Mouse (Mus musculus): ENCODE results near the gene Ints12. TPM values are rescaled to one million over a fixed set of nuclear protein-coding genes. Genes with fewer than 3 reads are reported as not detected.

Ints12 gene
- polyA plus RNA-seq, 1 experiment from 2014 or later = 19.1 TPM

DNA sequence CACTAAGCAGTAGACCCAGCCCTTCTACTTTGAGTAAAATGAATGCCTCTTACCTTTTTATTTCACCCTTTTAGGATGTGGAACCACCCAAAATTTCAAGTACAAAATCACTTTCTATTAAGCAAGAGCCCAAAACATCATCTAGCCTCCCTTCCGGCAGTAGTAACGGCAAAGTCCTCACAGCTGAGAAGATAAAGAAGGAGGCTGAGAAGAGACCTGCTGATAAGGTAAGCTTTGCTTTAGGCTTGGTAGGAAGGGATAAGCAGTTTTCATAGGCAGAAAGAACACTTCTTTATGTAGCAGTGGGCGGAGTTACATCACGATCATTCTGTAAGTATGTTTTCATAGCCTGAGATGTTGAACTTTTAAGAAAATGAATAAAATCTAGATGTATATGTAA, 6.7 kb downstream of the Ints12 start:
- no peaks in the 10 kb centered on the region for H3K9me3 ChIP-seq
- no peaks in the 10 kb centered on the region for H3K27me3 ChIP-seq
- 94% methylated on average over 4 of the region's 4 CpGs for WGBS
- H3K4me1 ChIP-seq = no peaks in the 10 kb centered on the region
- H3K4me3 ChIP-seq = no peak overlapping the region
- H3K27ac ChIP-seq = no peak overlapping the region
- H3K9ac ChIP-seq = no peak overlapping the region
- no peak for ATAC-seq (ENCODE audit: insufficient number of reproducible peaks, low FRiP score, low TSS enrichment, low read depth)
- H3K4me2 ChIP-seq = no peak overlapping the region
- H3K36me3 ChIP-seq = peaks cover 38% of the 10 kb centered on the region

GRCm38 (mm10) chr3:133098909-133099308, 7.3 kb downstream of the Ints12 start:
- Histone ChIP-seq H3K9ac (no peak overlapping the region), H3K27me3 (no peaks in the 10 kb centered on the region), H3K4me1 (no peaks in the 10 kb centered on the region), H3K4me3 (no peak overlapping the region), H3K27ac (no peak overlapping the region), H3K4me2 (no peak overlapping the region), H3K36me3 (peaks cover 42% of the 10 kb centered on the region), H3K9me3 (no peaks in the 10 kb centered on the region)
- 90% methylated on average over 2 of the region's 2 CpGs for WGBS
- no peak for ATAC-seq (ENCODE audit: insufficient number of reproducible peaks, low FRiP score, low TSS enrichment, low read depth)

DNA sequence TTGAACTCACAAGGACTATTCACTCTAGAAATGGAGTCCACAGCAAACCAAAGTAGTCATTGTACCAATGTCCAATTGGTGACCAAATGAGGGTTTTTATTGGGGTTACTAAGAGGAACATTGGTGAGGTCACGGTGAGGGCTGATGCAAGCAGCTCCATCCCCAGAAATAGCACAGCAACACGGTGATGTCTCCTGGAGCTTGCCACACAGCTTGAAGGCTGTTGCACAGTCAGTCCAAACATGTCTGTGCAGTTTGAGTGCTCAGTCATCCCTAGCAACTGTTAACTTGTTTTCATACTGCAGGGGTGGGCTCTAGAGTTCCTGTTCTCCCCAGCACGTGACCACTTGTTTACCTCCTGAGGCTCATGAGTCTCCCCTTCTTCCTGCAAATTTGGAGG, 12.1 kb downstream of the Ints12 start:
- H3K9me3 ChIP-seq = no peaks in the 10 kb centered on the region
- no peaks in the 10 kb centered on the region for H3K27me3 ChIP-seq
- WGBS = 80% methylated on average over 3 of the region's 3 CpGs
- no peaks in the 10 kb centered on the region for H3K4me1 ChIP-seq
- H3K9ac ChIP-seq = no peak overlapping the region
- H3K4me3 ChIP-seq = no peak overlapping the region
- ATAC-seq (ENCODE audit: insufficient number of reproducible peaks, low FRiP score, low TSS enrichment, low read depth) = no peak
- no peak overlapping the region for H3K4me2 ChIP-seq
- no peak overlapping the region for H3K27ac ChIP-seq
- H3K36me3 ChIP-seq = peaks cover 46% of the 10 kb centered on the region

DNA sequence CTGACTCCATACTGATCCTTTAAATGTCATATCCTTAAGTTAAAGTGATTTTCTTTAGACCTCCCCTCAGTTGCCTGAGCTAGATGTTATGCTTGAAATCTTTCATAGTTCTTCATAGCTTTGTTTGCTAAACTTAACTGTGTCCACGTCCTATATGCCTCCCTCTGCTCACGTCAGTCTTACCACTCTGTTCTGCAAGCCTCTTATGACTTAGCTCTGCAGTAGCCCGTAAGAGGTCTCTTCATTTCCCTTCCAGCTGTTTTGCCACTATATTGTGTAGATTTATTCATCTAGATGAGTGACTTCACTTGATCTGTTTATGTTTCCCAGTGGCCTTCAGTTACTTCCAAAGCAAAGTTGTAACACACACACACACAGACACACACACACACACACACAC, 12.8 kb downstream of the Ints12 start:
- WGBS = 89% methylated on average over 3 of the region's 3 CpGs
- no peak overlapping the region for H3K4me2 ChIP-seq
- H3K27me3 ChIP-seq = no peaks in the 10 kb centered on the region
- no peak overlapping the region for H3K27ac ChIP-seq
- H3K4me3 ChIP-seq = no peak overlapping the region
- no peaks in the 10 kb centered on the region for H3K9me3 ChIP-seq
- no peak for ATAC-seq (ENCODE audit: insufficient number of reproducible peaks, low FRiP score, low TSS enrichment, low read depth)
- H3K36me3 ChIP-seq = peaks cover 46% of the 10 kb centered on the region
- H3K9ac ChIP-seq = no peak overlapping the region
- no peaks in the 10 kb centered on the region for H3K4me1 ChIP-seq

DNA sequence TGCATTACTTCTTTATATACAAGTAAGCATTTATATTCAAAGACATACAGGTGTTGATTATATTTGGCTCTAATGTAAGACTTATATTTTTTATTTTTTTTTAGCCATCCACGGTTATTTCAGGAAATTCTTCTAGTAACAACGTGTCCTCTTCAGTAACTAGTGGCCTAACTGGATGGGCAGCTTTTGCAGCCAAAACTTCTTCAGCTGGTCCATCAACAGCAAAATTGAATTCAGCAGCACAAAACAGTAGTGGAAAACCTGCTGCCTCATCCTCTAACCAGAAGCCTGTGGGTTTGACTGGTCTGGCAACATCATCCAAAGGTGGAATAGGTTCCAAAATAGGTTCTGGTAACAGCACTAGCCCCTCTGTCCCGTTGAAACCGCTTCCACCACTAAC, 17.1 kb downstream of the Ints12 start:
- Histone ChIP-seq H3K4me3 (no peak overlapping the region), H3K9me3 (no peaks in the 10 kb centered on the region), H3K27me3 (no peaks in the 10 kb centered on the region), H3K4me1 (no peaks in the 10 kb centered on the region), H3K27ac (no peak overlapping the region), H3K36me3 (peaks cover 33% of the 10 kb centered on the region), H3K9ac (no peak overlapping the region), H3K4me2 (no peak overlapping the region)
- 79% methylated on average over 4 of the region's 4 CpGs for WGBS
- ATAC-seq (ENCODE audit: insufficient number of reproducible peaks, low FRiP score, low TSS enrichment, low read depth) = no peak

DNA sequence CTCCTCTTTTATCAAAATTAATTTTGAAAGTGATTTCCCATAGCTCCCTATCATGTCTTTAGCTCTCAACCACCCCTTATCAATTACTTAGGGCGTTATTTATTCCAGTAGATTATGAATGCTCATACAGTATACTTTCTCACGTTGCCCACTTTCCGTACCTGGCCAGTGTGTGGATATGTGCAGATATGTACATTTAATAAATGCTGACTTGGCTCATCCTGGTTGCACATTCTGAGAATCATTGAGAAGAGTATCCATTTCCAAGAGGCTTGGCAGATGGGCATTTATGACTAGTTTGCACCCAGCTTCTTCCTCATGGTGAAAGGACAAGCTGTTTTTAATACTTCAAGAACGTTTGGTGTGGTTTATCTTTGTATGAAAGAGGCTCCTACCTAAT, 18.2 kb downstream of the Ints12 start:
- WGBS = 88% methylated on average over 4 of the region's 4 CpGs
- Histone ChIP-seq H3K27ac (no peak overlapping the region), H3K4me1 (no peaks in the 10 kb centered on the region), H3K9ac (no peak overlapping the region), H3K36me3 (peaks cover 28% of the 10 kb centered on the region), H3K4me3 (no peak overlapping the region), H3K4me2 (no peak overlapping the region), H3K27me3 (no peaks in the 10 kb centered on the region), H3K9me3 (no peaks in the 10 kb centered on the region)
- no peak for ATAC-seq (ENCODE audit: insufficient number of reproducible peaks, low FRiP score, low TSS enrichment, low read depth)

- Histone ChIP-seq H3K9me3 (no peaks in the 10 kb centered on the region), H3K9ac (no peak overlapping the region), H3K4me1 (no peaks in the 10 kb centered on the region), H3K36me3 (peaks cover 20% of the 10 kb centered on the region), H3K27ac (no peak overlapping the region), H3K4me2 (no peak overlapping the region), H3K4me3 (no peak overlapping the region), H3K27me3 (no peaks in the 10 kb centered on the region)
- no peak for ATAC-seq (ENCODE audit: insufficient number of reproducible peaks, low FRiP score, low TSS enrichment, low read depth)
- WGBS = 36% methylated on average over 2 of the region's 2 CpGs
These were observed 20.1 kb downstream of the Ints12 start for GRCm38 (mm10) chr3:133111741-133112140.

DNA sequence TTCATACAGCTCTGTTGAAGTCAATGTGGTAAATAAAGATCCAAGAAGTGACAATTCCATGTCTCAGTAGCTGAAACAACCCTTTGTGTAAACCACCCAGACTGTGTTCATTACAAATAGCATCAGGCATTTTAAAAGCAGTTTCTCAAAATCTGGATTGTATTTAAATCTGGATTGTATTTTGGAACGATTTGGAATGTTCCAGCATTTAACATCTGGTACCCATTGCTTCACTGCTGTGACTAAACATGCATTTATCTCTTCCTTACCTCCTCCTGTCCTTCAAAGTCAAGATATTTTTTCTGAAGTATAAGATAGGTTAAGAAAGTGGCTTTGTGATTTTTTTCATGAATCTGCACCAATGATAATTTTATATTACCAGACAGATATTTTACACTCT, 21.6 kb downstream of the Ints12 start:
- WGBS = 12% methylated on average over 1 of the region's 1 CpGs
- ATAC-seq (ENCODE audit: insufficient number of reproducible peaks, low FRiP score, low TSS enrichment, low read depth) = no peak

GRCm38 (mm10) chr3:133131372-133131771, 39.7 kb downstream of the Ints12 start:
- H3K9ac ChIP-seq = no peak overlapping the region
- no peak overlapping the region for H3K27ac ChIP-seq
- no peaks in the 10 kb centered on the region for H3K36me3 ChIP-seq
- no peaks in the 10 kb centered on the region for H3K9me3 ChIP-seq
- 83% methylated on average over 5 of the region's 5 CpGs for WGBS
- H3K4me3 ChIP-seq = no peak overlapping the region
- no peaks in the 10 kb centered on the region for H3K4me1 ChIP-seq
- no peak for ATAC-seq (ENCODE audit: insufficient number of reproducible peaks, low FRiP score, low TSS enrichment, low read depth)
- H3K27me3 ChIP-seq = no peaks in the 10 kb centered on the region
- no peak overlapping the region for H3K4me2 ChIP-seq

More for the DNA sequence above, 21.6 kb downstream of the Ints12 start:
- H3K9ac ChIP-seq = no peak overlapping the region
- H3K27ac ChIP-seq = no peak overlapping the region
- H3K27me3 ChIP-seq = no peaks in the 10 kb centered on the region
- no peak overlapping the region for H3K4me2 ChIP-seq
- H3K36me3 ChIP-seq = peaks cover 11% of the 10 kb centered on the region
- no peak overlapping the region for H3K4me3 ChIP-seq
- H3K9me3 ChIP-seq = no peaks in the 10 kb centered on the region
- H3K4me1 ChIP-seq = no peaks in the 10 kb centered on the region

DNA sequence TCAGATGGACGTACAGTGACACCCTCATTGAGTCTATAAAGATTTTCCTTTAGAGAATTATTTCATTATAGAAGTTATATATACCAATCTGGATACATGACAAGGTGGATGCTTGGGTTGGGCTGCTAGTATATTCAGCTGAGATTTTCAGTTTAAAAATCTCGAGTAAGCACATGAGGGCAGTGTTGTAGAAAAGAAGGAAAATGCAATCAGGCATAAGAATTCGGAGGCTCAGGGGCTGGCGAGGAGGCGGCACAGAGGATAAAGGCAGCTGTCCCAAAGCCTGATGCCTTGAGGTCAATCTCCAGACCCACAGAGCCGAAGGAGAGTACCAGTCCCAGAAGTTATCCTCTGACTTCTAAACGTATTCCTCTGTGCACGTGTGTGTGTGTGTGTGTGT, 41.0 kb downstream of the Ints12 start:
- Histone ChIP-seq H3K9ac (no peak overlapping the region), H3K27me3 (no peaks in the 10 kb centered on the region), H3K9me3 (no peaks in the 10 kb centered on the region), H3K4me1 (no peaks in the 10 kb centered on the region), H3K4me3 (no peak overlapping the region), H3K36me3 (no peaks in the 10 kb centered on the region), H3K27ac (no peak overlapping the region), H3K4me2 (no peak overlapping the region)
- ATAC-seq (ENCODE audit: insufficient number of reproducible peaks, low FRiP score, low TSS enrichment, low read depth) = no peak
- 77% methylated on average over 8 of the region's 8 CpGs for WGBS

DNA sequence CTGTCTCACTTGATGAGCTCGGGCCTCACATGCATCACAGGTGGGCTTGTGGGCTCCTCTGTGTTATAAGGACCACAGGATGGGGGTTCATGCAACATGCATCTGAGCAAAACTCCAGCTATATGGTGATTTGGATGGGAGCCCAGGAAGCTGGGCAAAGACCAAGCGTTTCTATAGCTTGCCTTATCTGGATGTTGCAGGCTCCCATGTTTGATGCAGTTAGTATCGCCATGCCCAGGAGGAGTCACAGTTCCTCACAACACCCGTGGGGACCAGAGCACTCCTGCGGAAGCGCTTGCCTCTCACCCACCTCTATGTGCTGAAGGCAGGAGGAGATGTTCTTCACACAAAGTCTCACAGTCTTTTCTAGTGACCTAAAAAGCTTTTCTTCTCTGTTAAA, 50.2 kb downstream of the Ints12 start:
- H3K4me1 ChIP-seq = 0 out of 2 replicates have a peak, but pooled peaks cover 3% of the 10 kb centered on the region
- H3K27me3 ChIP-seq = no peaks in the 10 kb centered on the region
- H3K36me3 ChIP-seq = no peaks in the 10 kb centered on the region
- H3K4me2 ChIP-seq = no peak overlapping the region
- no peak overlapping the region for H3K27ac ChIP-seq
- no peak overlapping the region for H3K4me3 ChIP-seq
- no peaks in the 10 kb centered on the region for H3K9me3 ChIP-seq
- no peak overlapping the region for H3K9ac ChIP-seq
- ATAC-seq (ENCODE audit: insufficient number of reproducible peaks, low FRiP score, low TSS enrichment, low read depth) = no peak
- WGBS = 78% methylated on average over 6 of the region's 6 CpGs

GRCm38 (mm10) chr3:133144511-133145147, 53.0 kb downstream of the Ints12 start:
- Histone ChIP-seq H3K27me3 (no peaks in the 10 kb centered on the region), H3K27ac (no peak overlapping the region), H3K36me3 (no peaks in the 10 kb centered on the region), H3K4me2 (no peak overlapping the region), H3K4me1 (0 out of 2 replicates have a peak, but pooled peaks cover 3% of the 10 kb centered on the region), H3K9ac (no peak overlapping the region), H3K9me3 (no peaks in the 10 kb centered on the region), H3K4me3 (no peak overlapping the region)
- no peak for ATAC-seq (ENCODE audit: insufficient number of reproducible peaks, low FRiP score, low TSS enrichment, low read depth)
- WGBS = 80% methylated on average over 6 of the region's 6 CpGs

DNA sequence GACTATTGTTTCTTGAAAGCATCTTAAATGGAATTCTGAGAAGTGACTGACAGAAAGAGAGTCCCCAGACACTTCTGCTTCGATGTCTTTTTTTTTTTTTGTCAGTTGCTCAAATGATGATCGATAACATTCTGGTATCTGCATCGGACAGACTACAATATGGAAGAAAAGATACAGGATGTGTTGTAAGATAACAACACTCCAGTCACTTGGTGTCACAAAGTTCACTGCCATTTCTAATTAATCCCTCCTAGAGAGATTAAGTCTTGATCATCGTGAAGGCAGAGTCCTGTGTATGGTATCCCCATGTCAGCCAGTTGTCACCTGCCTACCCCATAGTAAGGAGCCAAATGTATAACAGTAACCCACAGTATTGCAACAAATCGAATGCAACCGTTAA, 60.0 kb downstream of the Ints12 start:
- H3K4me2 ChIP-seq = no peak overlapping the region
- H3K4me1 ChIP-seq = no peaks in the 10 kb centered on the region
- no peak overlapping the region for H3K27ac ChIP-seq
- no peak overlapping the region for H3K9ac ChIP-seq
- no peaks in the 10 kb centered on the region for H3K36me3 ChIP-seq
- ATAC-seq (ENCODE audit: insufficient number of reproducible peaks, low FRiP score, low TSS enrichment, low read depth) = no peak
- H3K9me3 ChIP-seq = no peaks in the 10 kb centered on the region
- H3K27me3 ChIP-seq = no peaks in the 10 kb centered on the region
- WGBS = 82% methylated on average over 6 of the region's 6 CpGs
- H3K4me3 ChIP-seq = no peak overlapping the region

Data from limb, embryonic 15.5 days (tissue).